Mouse (Mus musculus) ES-E14 (cell line): ENCODE data around the gene Epb42.

Experiments
- HCFC1 ChIP-seq: IDR thresholded peaks from 2 replicates; pipeline ENCODE4 v1.6.1; 2012; ENCODE audit warnings: low read length, inconsistent platforms, borderline replicate concordance; ENCODE audit not compliant: insufficient read depth
- ZNF384 ChIP-seq: IDR thresholded peaks from 2 replicates; pipeline ENCODE4 v1.6.1; 2012; ENCODE audit warnings: low read depth, low read length, inconsistent platforms

GRCm38 (mm10) chr2:121067116-121067515 is 30.2 kb upstream of the Epb42 start:
- TF ChIP-seq ZNF384, result no peak
- TF ChIP-seq HCFC1, result no peak
